Mouse (Mus musculus) right cerebral cortex, postnatal 10 days (tissue): ENCODE measurements around the gene 9530077C05Rik.
"Not testable (repeated sequence)": the region's sequence is repeated elsewhere in the genome, so short reads cannot be mapped to it uniquely, and the experiment has no call there.

Experiments
- DNase-seq, 2 experiments: peaks; one replicate each; pipeline ENCODE4 v3.0.0; 2021; ENCODE audit warnings: low spot score in 2 of 2

The 9530077C05Rik gene

GRCm38 (mm10) chr9:22419877-22420276, 8.6 kb downstream of the 9530077C05Rik start:
- DNase-seq = no peak

- DNase-seq = no peak
Measured at GRCm38 (mm10) chr9:22420491-22420890, 9.2 kb downstream of the 9530077C05Rik start.

- DNase-seq = no peak
Measured at GRCm38 (mm10) chr9:22422559-22422958, 11.2 kb downstream of the 9530077C05Rik start.

GRCm38 (mm10) chr9:22423507-22423906, 12.2 kb downstream of the 9530077C05Rik start:
- DNase-seq = no peak

GRCm38 (mm10) chr9:22424196-22424595, 12.9 kb downstream of the 9530077C05Rik start:
- no peak for DNase-seq

GRCm38 (mm10) chr9:22424719-22425118, 13.4 kb downstream of the 9530077C05Rik start:
- no peak for DNase-seq

- DNase-seq = no peak
Measured at GRCm38 (mm10) chr9:22428028-22428665, 16.8 kb downstream of the 9530077C05Rik start.

GRCm38 (mm10) chr9:22428666-22429410, 17.5 kb downstream of the 9530077C05Rik start:
- no peak for DNase-seq

GRCm38 (mm10) chr9:22429533-22430241, 18.4 kb downstream of the 9530077C05Rik start:
- no peak for DNase-seq

GRCm38 (mm10) chr9:22430315-22430840, 19.1 kb downstream of the 9530077C05Rik start:
- no peak for DNase-seq

- DNase-seq = no peak
Measured at GRCm38 (mm10) chr9:22433221-22433620, 21.9 kb downstream of the 9530077C05Rik start.

GRCm38 (mm10) chr9:22434101-22434500, 22.8 kb downstream of the 9530077C05Rik start:
- no peak for DNase-seq

GRCm38 (mm10) chr9:22438826-22439225, 27.5 kb downstream of the 9530077C05Rik start:
- no peak for DNase-seq

- DNase-seq = no peak
Measured at GRCm38 (mm10) chr9:22443157-22443556, 31.8 kb downstream of the 9530077C05Rik start.

GRCm38 (mm10) chr9:22445123-22445522, 33.8 kb downstream of the 9530077C05Rik start:
- no peak for DNase-seq

- DNase-seq = no peak
Measured at GRCm38 (mm10) chr9:22447213-22447612, 35.9 kb downstream of the 9530077C05Rik start.

GRCm38 (mm10) chr9:22448420-22448819, 37.1 kb downstream of the 9530077C05Rik start:
- DNase-seq = no peak

GRCm38 (mm10) chr9:22449209-22449608, 37.9 kb downstream of the 9530077C05Rik start:
- no peak for DNase-seq

GRCm38 (mm10) chr9:22452697-22453096, 41.4 kb downstream of the 9530077C05Rik start:
- DNase-seq = peak in 1 of 2 experiments; percentile 61

GRCm38 (mm10) chr9:22453501-22453924, 42.2 kb downstream of the 9530077C05Rik start:
- no peak for DNase-seq

GRCm38 (mm10) chr9:22453990-22454389, 42.7 kb downstream of the 9530077C05Rik start, which contains the start of gene Gm17545:
Gm17545 (plus strand) TSS chr9:22454290.
- not testable (repeated sequence) for DNase-seq

GRCm38 (mm10) chr9:22455041-22455440, 43.7 kb downstream of the 9530077C05Rik start:
- DNase-seq = no peak
